Mouse (Mus musculus) CH12.LX (cell line): ENCODE data around the gene Gpr155. TPM values are rescaled to one million over a fixed set of nuclear protein-coding genes. Genes with fewer than 3 reads are reported as not detected.

ENCODE experiments used
- DNase-seq: peaks from one replicate; pipeline ENCODE4 v3.0.0-alpha.2; 2013; ENCODE audit errors: extremely low read depth
- H3K27ac ChIP-seq: 2 replicates; pipeline ENCODE4 v1.5.1; 2012; ENCODE audit warnings: low read depth, mild to moderate bottlenecking, control low read depth, moderate library complexity; ENCODE audit not compliant: insufficient read depth
- H3K27me3 ChIP-seq: replicated peaks from 2 replicates; pipeline ENCODE3; 2012; ENCODE audit warnings: inconsistent platforms
- H3K36me3 ChIP-seq, 2 experiments: replicated peaks in 1 of 2; 2 replicates each; pipeline versions ENCODE3 to v1.6.1; 2012; ENCODE audit warnings: inconsistent platforms in 1 of 2, low read length in 1 of 2, mild to moderate bottlenecking in 1 of 2, mixed read lengths in 1 of 2, moderate library complexity in 1 of 2; ENCODE audit not compliant: control insufficient read depth in 1 of 2, insufficient read depth in 1 of 2
- H3K4me1 ChIP-seq, 2 experiments: 2 replicates each; pipeline ENCODE4 v1.6.1; 2012; ENCODE audit warnings: inconsistent platforms in 1 of 2, moderate library complexity in 1 of 2; ENCODE audit not compliant: insufficient read depth in 2 of 2, control insufficient read depth in 1 of 2
- H3K4me2 ChIP-seq: 2 replicates; pipeline ENCODE4 v1.6.1; 2012; ENCODE audit warnings: low read depth, mild to moderate bottlenecking, control low read depth; ENCODE audit not compliant: poor library complexity, insufficient read depth, severe bottlenecking
- H3K4me3 ChIP-seq, 3 experiments: fragments of 150-350 bp in 1 of 3; sonication (generic) in 1 of 3; replicated peaks in 1 of 3; 2 replicates each; pipeline versions ENCODE3 to v1.5.1; 2011 to 2012; ENCODE audit warnings: low read depth in 2 of 3, low read length in 2 of 3, mild to moderate bottlenecking in 2 of 3, moderate library complexity in 2 of 3, control low read depth in 1 of 3, improper control_type of control experiment in 1 of 3, inconsistent platforms in 1 of 3, mixed read lengths in 1 of 3; ENCODE audit not compliant: poor library complexity in 1 of 3
- H3K79me2 ChIP-seq: replicated peaks from 2 replicates; pipeline ENCODE4 v1.6.1; 2012; ENCODE audit warnings: mild to moderate bottlenecking, moderate library complexity; ENCODE audit not compliant: control insufficient read depth, poor library complexity, insufficient read depth, severe bottlenecking; ENCODE audit errors: extremely low read depth
- H3K9ac ChIP-seq: 2 replicates; pipeline ENCODE4 v1.6.1; 2012; ENCODE audit warnings: low read depth, mild to moderate bottlenecking, control low read depth, moderate library complexity; ENCODE audit not compliant: insufficient read depth
- H3K9me3 ChIP-seq: replicated peaks from 2 replicates; pipeline ENCODE3; 2012; ENCODE audit warnings: low read length, inconsistent platforms, mixed read lengths
- BHLHE40 ChIP-seq: IDR thresholded peaks from 2 replicates; pipeline ENCODE4 v1.6.1; 2011; ENCODE audit warnings: mild to moderate bottlenecking, low read depth, low read length, improper control_type of control experiment
- CHD2 ChIP-seq: IDR thresholded peaks from 2 replicates; pipeline ENCODE4 v1.6.1; 2011; ENCODE audit warnings: low read length, improper control_type of control experiment
- CTCF ChIP-seq, 2 experiments: IDR thresholded peaks in 1 of 2; conservative IDR thresholded peaks in 1 of 2; 2 replicates each; pipeline ENCODE4 v1.5.1; 2011 to 2012; ENCODE audit warnings: low read depth in 2 of 2, low read length in 2 of 2, improper control_type of control experiment in 1 of 2, inconsistent platforms in 1 of 2, mild to moderate bottlenecking in 1 of 2, moderate library complexity in 1 of 2
- ELF1 ChIP-seq: IDR thresholded peaks from 2 replicates; pipeline ENCODE4 v1.6.1; 2014; ENCODE audit warnings: low read depth, mild to moderate bottlenecking, inconsistent platforms, low read length, improper control_type of control experiment
- ETS1 ChIP-seq: conservative IDR thresholded peaks from 2 replicates; pipeline ENCODE4 v1.6.1; 2012; ENCODE audit warnings: low read depth, mild to moderate bottlenecking, inconsistent platforms, low read length, improper control_type of control experiment, moderate library complexity
- GABPA ChIP-seq: IDR thresholded peaks from 2 replicates; pipeline ENCODE4 v1.6.1; 2012; ENCODE audit warnings: low read depth, low read length, improper control_type of control experiment, inconsistent platforms; ENCODE audit not compliant: insufficient replicate concordance
- JUN ChIP-seq: IDR thresholded peaks from 2 replicates; pipeline ENCODE4 v1.6.1; 2011; ENCODE audit warnings: low read depth, mild to moderate bottlenecking, low read length, improper control_type of control experiment, moderate library complexity; ENCODE audit not compliant: insufficient read depth
- JUND ChIP-seq: conservative IDR thresholded peaks from 2 replicates; pipeline ENCODE4 v1.6.1; 2011; ENCODE audit warnings: low read depth, low read length, improper control_type of control experiment
- KAT2A ChIP-seq: IDR thresholded peaks from 2 replicates; pipeline ENCODE4 v1.6.1; 2012; ENCODE audit warnings: low read length, improper control_type of control experiment, inconsistent platforms; ENCODE audit not compliant: insufficient replicate concordance
- MEF2A ChIP-seq: IDR thresholded peaks from 2 replicates; pipeline ENCODE4 v1.6.1; 2014; ENCODE audit warnings: low read depth, mild to moderate bottlenecking, inconsistent platforms, low read length, improper control_type of control experiment, borderline replicate concordance
- MYC ChIP-seq: IDR thresholded peaks from 2 replicates; pipeline ENCODE4 v1.6.1; 2011; ENCODE audit warnings: low read depth, mild to moderate bottlenecking, improper control_type of control experiment, low read length
- PAX5 ChIP-seq: IDR thresholded peaks from 2 replicates; pipeline ENCODE4 v1.6.1; 2012; ENCODE audit warnings: low read length, inconsistent platforms, mixed read lengths
- POLR2A ChIP-seq: IDR thresholded peaks from 2 replicates; pipeline ENCODE4 v1.6.1; 2011; ENCODE audit warnings: low read depth, mild to moderate bottlenecking, improper control_type of control experiment, low read length
- RCOR1 ChIP-seq: conservative IDR thresholded peaks from 2 replicates; pipeline ENCODE4 v1.6.1; 2012; ENCODE audit warnings: low read depth, mild to moderate bottlenecking, inconsistent platforms, low read length, improper control_type of control experiment
- SIN3A ChIP-seq: IDR thresholded peaks from 2 replicates; pipeline ENCODE4 v1.6.1; 2012; ENCODE audit warnings: low read length, improper control_type of control experiment, inconsistent platforms
- TBP ChIP-seq: conservative IDR thresholded peaks from 2 replicates; pipeline ENCODE4 v1.6.1; 2011; ENCODE audit warnings: low read depth, low read length, improper control_type of control experiment
- TCF12 ChIP-seq: IDR thresholded peaks from 2 replicates; pipeline ENCODE4 v1.6.1; 2014; ENCODE audit warnings: low read depth, mild to moderate bottlenecking, inconsistent platforms, low read length, improper control_type of control experiment
- USF1 ChIP-seq: IDR thresholded peaks from 2 replicates; pipeline ENCODE4 v1.6.1; 2014; ENCODE audit warnings: low read depth, mild to moderate bottlenecking, inconsistent platforms, low read length, improper control_type of control experiment
- ZKSCAN1 ChIP-seq: IDR thresholded peaks from 2 replicates; pipeline ENCODE4 v1.6.1; 2012; ENCODE audit warnings: low read depth, inconsistent platforms, low read length, improper control_type of control experiment, borderline replicate concordance
- ZMIZ1 ChIP-seq: IDR thresholded peaks from 2 replicates; pipeline ENCODE4 v1.6.1; 2012; ENCODE audit warnings: low read depth, mild to moderate bottlenecking, inconsistent platforms, low read length, improper control_type of control experiment
- ZNF384 ChIP-seq: IDR thresholded peaks from 2 replicates; pipeline ENCODE4 v1.6.1; 2012; ENCODE audit warnings: low read depth, low read length, improper control_type of control experiment, inconsistent platforms
- dilution Hi-C: fragments of 300-500 bp; cut with MboI; formaldehyde crosslinking; loops from 2 replicates; pipeline ENCODE4 v1.14.3; 2020; ENCODE audit warnings: low sequenced_read_pairs; ENCODE audit not compliant: extremely low pct_unique_long_range_greater_than_20kb, extremely low pct_ligation_motif_present
- in situ Hi-C: fragments of 300-500 bp; cut with MboI; formaldehyde crosslinking; loops from 3 replicates; pipeline ENCODE4 v1.14.3; 2019; ENCODE audit warnings: low sequenced_read_pairs, low pct_ligation_motif_present, low pct_unique_long_range_greater_than_20kb, mixed read lengths
- polyA plus RNA-seq: library from polyadenylated mRNA; unstranded; fragments of >175 nt; gene quantifications from 2 replicates; pipeline ENCODE4 v1.2.1, GENCODE M21; 2012; ENCODE audit warnings: low read depth; ENCODE audit not compliant: insufficient read length
- total RNA-seq, 2 experiments: library from RNA; depleted of rRNA; stranded (reverse); fragments of 300-350 nt in 1 of 2; fragments of >200 nt in 1 of 2; gene quantifications; 2 replicates each; pipeline ENCODE4 v1.2.3; 2012 to 2014

The Gpr155 gene
- total and polyA plus RNA-seq, 3 experiments = 3.0 to 5.7 (median 3.2) TPM

GRCm38 (mm10) chr2:73343701-73344100 lies 42.7 kb downstream of the Gpr155 start:
- dilution Hi-C loops (no loop called here), in situ Hi-C loops (no loop called here)
- Histone ChIP-seq H3K36me3 (peaks cover 0 to 2% of the 10 kb centered on the region in 2 experiments), H3K79me2 (no peaks in the 10 kb centered on the region), H3K9me3 (no peaks in the 10 kb centered on the region), H3K27ac (no peak overlapping the region), H3K4me2 (no peak overlapping the region), H3K9ac (no peak overlapping the region), H3K4me1 (peaks cover 0 to 5% of the 10 kb centered on the region in 2 experiments; a peak in 1 of 4 replicates), H3K4me3 (no peak overlapping the region), H3K27me3 (no peaks in the 10 kb centered on the region)
- DNase-seq = no peak
- no peak for TF ChIP-seq ZMIZ1
- no peak for TF ChIP-seq ETS1
- TF ChIP-seq JUN = no peak
- no peak for TF ChIP-seq POLR2A
- TF ChIP-seq MEF2A = no peak

GRCm38 (mm10) chr2:73338415-73338814 lies 48.0 kb downstream of the Gpr155 start:
- Histone ChIP-seq H3K4me3 (no peak overlapping the region), H3K36me3 (peaks cover 0 to 7% of the 10 kb centered on the region in 2 experiments), H3K4me2 (no peak overlapping the region), H3K4me1 (no peaks in the 10 kb centered on the region), H3K79me2 (no peaks in the 10 kb centered on the region), H3K27me3 (no peaks in the 10 kb centered on the region), H3K9me3 (no peaks in the 10 kb centered on the region), H3K27ac (no peak overlapping the region), H3K9ac (no peak overlapping the region)
- no peak for DNase-seq
- dilution Hi-C loops (no loop called here), in situ Hi-C loops (no loop called here)
- TF ChIP-seq MYC (no peak), TBP (no peak), USF1 (no peak), ZKSCAN1 (no peak), ZNF384 (no peak), TCF12 (no peak), JUND (no peak), ELF1 (no peak), BHLHE40 (no peak), SIN3A (no peak), PAX5 (no peak), KAT2A (no peak), GABPA (no peak), ZMIZ1 (no peak), MEF2A (no peak), CTCF (conservative IDR thresholded peaks at IDR 0.05 in 1 of 2, IDR thresholded peaks at IDR 0.05 in 1 of 2; ENCODE audit: low read depth in 2 of 2, low read length in 2 of 2) (no peak), CHD2 (no peak), RCOR1 (no peak), POLR2A (no peak)
